Mouse (Mus musculus) thymus, adult 2 months (tissue): ENCODE measurements around the gene Rsu1.

Source experiments
- CTCF ChIP-seq: fragments of 200-500 bp; IDR thresholded peaks from 2 replicates; pipeline ENCODE4 v1.5.1; 2012; ENCODE audit warnings: mild to moderate bottlenecking, control low read depth, low read length, moderate library complexity, borderline replicate concordance; ENCODE audit not compliant: control insufficient read depth, poor library complexity, insufficient read depth; ENCODE audit errors: extremely low read depth
- POLR2A ChIP-seq: fragments of 200-500 bp; IDR thresholded peaks from 2 replicates; pipeline ENCODE4 v1.6.1; 2012; ENCODE audit warnings: mild to moderate bottlenecking, low read length, control low read depth, moderate library complexity; ENCODE audit not compliant: control insufficient read depth, poor library complexity, insufficient read depth; ENCODE audit errors: extremely low read depth

DNA sequence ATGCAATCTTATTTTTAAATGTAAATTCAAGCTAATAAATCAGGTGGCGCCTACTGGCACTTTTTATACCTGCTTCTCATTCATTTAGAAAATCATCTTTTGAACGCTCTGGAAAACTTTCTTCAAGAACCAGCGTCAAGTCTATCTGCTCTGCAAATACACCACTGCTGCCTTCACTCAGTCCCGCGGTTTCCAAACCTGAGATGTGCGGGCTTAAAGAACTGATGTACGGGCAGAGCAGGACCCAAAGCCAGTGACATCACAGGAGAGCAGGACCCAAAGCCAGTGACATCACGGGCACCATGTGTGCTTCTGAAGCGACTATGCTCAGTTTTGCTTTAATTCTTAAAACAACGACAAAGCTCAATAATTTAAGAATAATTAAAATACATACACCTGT, 36.4 kb downstream of the Rsu1 start:
- TF ChIP-seq CTCF: no peak
- no peak for TF ChIP-seq POLR2A
